Mouse (Mus musculus) myocyte (in vitro differentiated cells): Measurements from ENCODE around the gene Asb18.

ENCODE experiments used
- CEBPB ChIP-seq: IDR thresholded peaks from 2 replicates; pipeline ENCODE4 v1.6.1; 2011; ENCODE audit warnings: mild to moderate bottlenecking, moderate library complexity; ENCODE audit not compliant: poor library complexity, insufficient read depth, severe bottlenecking
- MAX ChIP-seq: IDR thresholded peaks from one replicate; pipeline ENCODE4 v1.6.1; 2011; ENCODE audit warnings: low read depth, mild to moderate bottlenecking, control low read depth
- POLR2A ChIP-seq: IDR thresholded peaks from one replicate; pipeline ENCODE4 v1.6.1; 2011; ENCODE audit warnings: low read depth, mild to moderate bottlenecking, control low read depth, moderate library complexity; ENCODE audit not compliant: insufficient read length
- REST ChIP-seq: IDR thresholded peaks from one replicate; pipeline ENCODE4 v1.6.1; 2011; ENCODE audit warnings: mild to moderate bottlenecking, control low read depth, moderate library complexity; ENCODE audit not compliant: insufficient read depth, insufficient read length
- TCF12 ChIP-seq: IDR thresholded peaks from one replicate; pipeline ENCODE4 v1.6.1; 2011; ENCODE audit warnings: mild to moderate bottlenecking, control low read depth; ENCODE audit not compliant: poor library complexity, insufficient read depth, severe bottlenecking

GRCm38 (mm10) chr1:89968111-89968851 lies 46.2 kb downstream of the Asb18 start:
- TF ChIP-seq TCF12 (no peak), POLR2A (no peak), REST (no peak), MAX (no peak), CEBPB (no peak)
